Mouse (Mus musculus): ENCODE measurements at regions not wholly inside any gene's neighbourhood (a gene's known extent, or its start where the extent isn't known, plus 50 kb on each side); places are given as distances from the start of the nearest gene placed in this dataset.

GRCm38 (mm10) chr4:53386309-53386708 lies 53.9 kb upstream of the Slc44a1 start:
- Histone ChIP-seq H3K4me2 (ENCODE audit: low read depth, low read length) (no peak overlapping the region), H3K4me1 (replicated peaks; ENCODE audit: control insufficient read depth, insufficient read depth, low read length) (peaks cover 6% of the 10 kb centered on the region), H3K9ac (ENCODE audit: low read length) (no peak overlapping the region), H3K36me3 (ENCODE audit: control insufficient read depth, insufficient read depth, low read length) (no peaks in the 10 kb centered on the region), H3K9me3 (ENCODE audit: control insufficient read depth, low read length) (no peaks in the 10 kb centered on the region), H3K27ac (ENCODE audit: low read length) (no peak overlapping the region), H3K27me3 (ENCODE audit: control insufficient read depth, insufficient read depth, low read depth, low read length) (no peaks in the 10 kb centered on the region), H3K4me3 (ENCODE audit: low read length) (no peak overlapping the region)
- ATAC-seq (ENCODE audit: low read depth) = peak; percentile 15; the same call in 1 of the 2 replicates
- 63% methylated on average over 8 of the region's 8 CpGs for WGBS

DNA sequence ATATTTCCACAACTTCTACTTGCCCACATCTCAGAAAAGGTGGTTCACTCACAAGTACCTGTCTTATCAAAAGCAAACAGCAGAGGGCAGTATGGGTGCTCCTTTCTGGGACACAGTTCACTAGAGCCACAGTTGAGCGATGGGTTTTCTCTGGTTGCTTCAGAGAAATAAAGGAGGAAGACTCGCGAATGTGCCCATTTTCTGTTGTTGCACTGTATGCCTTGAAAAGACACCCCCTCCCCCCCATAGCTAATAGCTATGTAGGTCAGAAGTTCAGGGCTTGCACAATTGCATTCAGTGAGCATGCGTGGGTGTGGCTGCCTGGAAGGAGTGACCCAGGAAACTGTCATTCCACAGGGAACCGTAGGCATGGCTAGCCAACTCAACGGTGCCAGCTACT lies 55.5 kb upstream of the Slc44a1 start:
- Histone ChIP-seq H3K4me3 (ENCODE audit: low read length) (peak overlapping the region; percentile 26), H3K27me3 (ENCODE audit: control insufficient read depth, insufficient read depth, low read depth, low read length) (no peaks in the 10 kb centered on the region), H3K4me1 (replicated peaks; ENCODE audit: control insufficient read depth, insufficient read depth, low read length) (peaks cover 6% of the 10 kb centered on the region), H3K9ac (ENCODE audit: low read length) (no peak overlapping the region), H3K36me3 (ENCODE audit: control insufficient read depth, insufficient read depth, low read length) (no peaks in the 10 kb centered on the region), H3K4me2 (ENCODE audit: low read depth, low read length) (peak overlapping the region; percentile 48), H3K9me3 (ENCODE audit: control insufficient read depth, low read length) (no peaks in the 10 kb centered on the region), H3K27ac (ENCODE audit: low read length) (no peak overlapping the region)
- peak; percentile 74 for ATAC-seq (ENCODE audit: low read depth)
- 13% methylated on average over 6 of the region's 6 CpGs for WGBS

DNA sequence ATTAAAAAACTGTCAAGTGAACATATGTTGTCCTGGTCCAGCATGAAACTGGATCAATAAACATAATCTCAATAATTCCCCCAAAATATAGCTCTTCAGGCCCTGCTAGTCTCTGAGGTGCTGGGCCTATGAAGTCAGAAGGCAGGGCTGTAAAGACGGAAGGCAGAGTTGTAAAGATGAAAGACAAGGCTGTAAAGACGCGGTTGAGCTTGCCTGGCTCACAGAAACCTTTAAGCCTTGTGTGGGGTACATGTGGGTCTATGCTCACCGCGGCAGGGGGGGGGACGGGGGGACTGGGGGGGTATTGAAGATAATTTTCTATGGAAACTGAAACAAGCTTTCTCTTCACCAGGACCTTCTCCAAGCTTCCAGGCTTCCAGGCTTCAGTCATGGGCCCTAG lies 56.1 kb upstream of the Slc44a1 start:
- no peak for ATAC-seq (ENCODE audit: low read depth)
- no peak overlapping the region for H3K27ac ChIP-seq (ENCODE audit: low read length)
- H3K4me1 ChIP-seq (replicated peaks; ENCODE audit: control insufficient read depth, insufficient read depth, low read length) = peaks cover 6% of the 10 kb centered on the region

DNA sequence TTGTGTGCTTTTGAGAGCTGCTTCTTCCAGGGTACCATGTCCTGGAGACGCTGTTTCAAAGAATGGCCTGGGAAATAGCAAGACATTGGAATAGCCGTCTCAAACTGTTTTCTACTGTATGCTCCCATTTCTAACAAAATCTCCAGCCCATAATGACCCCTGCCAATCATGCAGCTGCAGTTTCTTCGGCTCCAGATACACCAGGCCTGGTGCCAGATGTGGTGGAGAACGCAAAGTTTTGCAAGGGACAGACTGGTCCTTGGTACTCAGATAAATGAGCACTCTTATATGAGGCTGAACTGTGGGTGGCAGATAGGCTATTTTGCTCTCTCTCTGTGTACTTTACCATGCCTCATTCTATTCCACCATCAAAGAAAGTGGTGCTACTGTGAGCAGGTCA lies 58.2 kb upstream of the Slc44a1 start:
- no peak for ATAC-seq (ENCODE audit: low read depth)
- H3K9ac ChIP-seq (ENCODE audit: low read length) = no peak overlapping the region
- no peaks in the 10 kb centered on the region for H3K27me3 ChIP-seq (ENCODE audit: control insufficient read depth, insufficient read depth, low read depth, low read length)
- H3K9me3 ChIP-seq (ENCODE audit: control insufficient read depth, low read length) = no peaks in the 10 kb centered on the region
- no peak overlapping the region for H3K4me2 ChIP-seq (ENCODE audit: low read depth, low read length)
- 58% methylated on average over 4 of the region's 4 CpGs for WGBS
- no peaks in the 10 kb centered on the region for H3K36me3 ChIP-seq (ENCODE audit: control insufficient read depth, insufficient read depth, low read length)
- H3K27ac ChIP-seq (ENCODE audit: low read length) = no peak overlapping the region
- H3K4me3 ChIP-seq (ENCODE audit: low read length) = no peak overlapping the region
- H3K4me1 ChIP-seq (replicated peaks; ENCODE audit: control insufficient read depth, insufficient read depth, low read length) = peaks cover 6% of the 10 kb centered on the region

More for the DNA sequence above, 56.1 kb upstream of the Slc44a1 start:
- Histone ChIP-seq H3K4me2 (ENCODE audit: low read depth, low read length) (no peak overlapping the region), H3K4me3 (ENCODE audit: low read length) (no peak overlapping the region), H3K9ac (ENCODE audit: low read length) (no peak overlapping the region), H3K27me3 (ENCODE audit: control insufficient read depth, insufficient read depth, low read depth, low read length) (no peaks in the 10 kb centered on the region), H3K9me3 (ENCODE audit: control insufficient read depth, low read length) (no peaks in the 10 kb centered on the region), H3K36me3 (ENCODE audit: control insufficient read depth, insufficient read depth, low read length) (no peaks in the 10 kb centered on the region)
- WGBS = 80% methylated on average over 6 of the region's 6 CpGs

DNA sequence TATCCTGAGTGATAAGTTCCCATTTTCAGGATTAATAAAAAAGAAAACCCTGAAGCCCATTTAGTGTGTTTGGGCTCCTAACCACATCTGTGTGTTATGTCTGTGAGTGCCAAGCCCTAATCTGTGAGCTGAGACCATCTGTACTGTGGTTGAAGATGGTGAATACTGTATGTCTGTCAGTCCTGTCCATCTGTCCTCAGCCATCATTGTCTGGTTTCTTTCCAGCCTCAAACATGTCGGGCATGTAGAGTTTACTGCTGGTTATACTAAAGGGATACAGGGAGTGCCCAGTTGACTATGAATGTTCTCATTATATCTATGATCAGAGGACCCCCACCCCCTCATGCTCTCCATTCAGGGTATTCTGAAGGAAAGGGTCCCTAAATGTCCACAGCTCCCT lies 60.4 kb upstream of the Slc44a1 start:
- Histone ChIP-seq H3K36me3 (ENCODE audit: control insufficient read depth, insufficient read depth, low read length) (no peaks in the 10 kb centered on the region), H3K27ac (ENCODE audit: low read length) (no peak overlapping the region), H3K4me3 (ENCODE audit: low read length) (no peak overlapping the region), H3K9ac (ENCODE audit: low read length) (no peak overlapping the region), H3K27me3 (ENCODE audit: control insufficient read depth, insufficient read depth, low read depth, low read length) (no peaks in the 10 kb centered on the region), H3K9me3 (ENCODE audit: control insufficient read depth, low read length) (no peaks in the 10 kb centered on the region), H3K4me1 (replicated peaks; ENCODE audit: control insufficient read depth, insufficient read depth, low read length) (peaks cover 1% of the 10 kb centered on the region), H3K4me2 (ENCODE audit: low read depth, low read length) (no peak overlapping the region)
- WGBS = 93% methylated on average over 1 of the region's 1 CpGs
- ATAC-seq (ENCODE audit: low read depth) = no peak

DNA sequence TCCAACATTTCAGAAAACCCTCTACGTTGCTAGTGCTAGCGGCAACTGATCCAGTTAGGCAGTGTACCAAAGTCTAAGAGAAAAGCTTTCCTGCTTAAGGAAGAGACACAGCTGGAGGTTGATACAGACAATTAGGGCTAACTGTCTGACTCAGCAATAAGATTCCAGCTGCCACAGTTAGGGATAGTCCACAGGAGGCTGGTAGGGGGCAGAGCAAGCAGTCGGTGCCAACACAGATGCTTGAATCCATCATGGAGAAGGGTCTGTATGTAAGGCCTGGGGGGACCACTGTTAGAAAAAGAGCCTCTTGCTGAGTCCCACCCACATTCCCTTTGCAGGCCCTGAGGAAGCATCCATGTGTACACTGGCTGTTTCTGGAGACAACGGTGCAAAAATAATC lies 63.2 kb upstream of the Slc44a1 start:
- ATAC-seq (ENCODE audit: low read depth) = peak; percentile 83
- H3K4me1 ChIP-seq (replicated peaks; ENCODE audit: control insufficient read depth, insufficient read depth, low read length) = no peaks in the 10 kb centered on the region
- H3K4me2 ChIP-seq (ENCODE audit: low read depth, low read length) = no peak overlapping the region
- 43% methylated on average over 4 of the region's 4 CpGs for WGBS
- H3K4me3 ChIP-seq (ENCODE audit: low read length) = no peak overlapping the region
- 0 out of 2 replicates have a peak overlapping the region, but pooled peaks have one; percentile 29 for H3K27ac ChIP-seq (ENCODE audit: low read length)
- H3K9ac ChIP-seq (ENCODE audit: low read length) = no peak overlapping the region
- no peaks in the 10 kb centered on the region for H3K36me3 ChIP-seq (ENCODE audit: control insufficient read depth, insufficient read depth, low read length)
- H3K9me3 ChIP-seq (ENCODE audit: control insufficient read depth, low read length) = no peaks in the 10 kb centered on the region
- no peaks in the 10 kb centered on the region for H3K27me3 ChIP-seq (ENCODE audit: control insufficient read depth, insufficient read depth, low read depth, low read length)

DNA sequence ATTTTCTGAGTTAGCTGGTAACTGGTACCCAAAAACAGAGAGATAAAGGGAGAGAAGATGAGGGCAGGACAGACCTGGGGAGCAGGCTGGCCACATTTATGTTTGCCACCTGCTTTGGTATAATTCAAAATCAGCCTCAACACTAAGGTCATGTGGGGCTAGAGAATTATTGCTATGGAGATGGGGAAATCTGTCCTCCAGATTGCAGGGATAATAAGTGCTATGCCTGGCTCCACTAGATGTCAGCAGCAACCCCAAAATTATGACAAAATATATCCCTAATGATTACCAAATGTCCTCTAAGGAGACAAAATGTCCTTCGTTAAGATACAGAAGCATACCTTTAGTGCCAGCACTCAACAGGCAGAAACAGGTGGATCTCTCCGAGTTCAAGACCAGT lies 83.8 kb upstream of the Slc44a1 start:
- no peak overlapping the region for H3K9ac ChIP-seq (ENCODE audit: low read length)

DNA sequence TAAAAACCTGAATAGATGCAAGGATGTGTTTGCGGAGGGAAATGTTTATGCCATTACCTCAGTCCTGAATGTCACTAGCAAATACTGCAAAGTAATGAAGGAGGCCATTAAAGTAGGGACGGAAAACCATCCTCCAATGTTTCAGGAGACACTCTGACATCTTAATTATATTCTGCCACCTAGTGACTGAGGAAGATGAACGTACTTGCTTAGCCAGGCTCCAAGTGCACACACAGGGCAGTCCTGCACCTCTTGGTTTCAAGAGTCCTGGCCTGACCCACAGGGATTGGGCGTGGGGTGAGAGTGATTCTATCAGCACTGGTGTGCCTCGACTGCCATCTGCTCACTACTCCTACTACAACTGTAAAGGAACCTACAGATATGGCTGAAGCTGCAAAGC lies 85.3 kb upstream of the Slc44a1 start:
- H3K36me3 ChIP-seq (ENCODE audit: control insufficient read depth, insufficient read depth, low read length) = no peaks in the 10 kb centered on the region
- H3K4me3 ChIP-seq (ENCODE audit: low read length) = no peak overlapping the region
- H3K4me2 ChIP-seq (ENCODE audit: low read depth, low read length) = no peak overlapping the region
- no peak overlapping the region for H3K27ac ChIP-seq (ENCODE audit: low read length)
- no peaks in the 10 kb centered on the region for H3K9me3 ChIP-seq (ENCODE audit: control insufficient read depth, low read length)
- no peaks in the 10 kb centered on the region for H3K27me3 ChIP-seq (ENCODE audit: control insufficient read depth, insufficient read depth, low read depth, low read length)
- no peak overlapping the region for H3K9ac ChIP-seq (ENCODE audit: low read length)
- no peaks in the 10 kb centered on the region for H3K4me1 ChIP-seq (replicated peaks; ENCODE audit: control insufficient read depth, insufficient read depth, low read length)
- WGBS = 19% methylated on average over 5 of the region's 5 CpGs
- ATAC-seq (ENCODE audit: low read depth) = peak; percentile 43; the same call in 1 of the 2 replicates

More for the DNA sequence above, 83.8 kb upstream of the Slc44a1 start:
- H3K36me3 ChIP-seq (ENCODE audit: control insufficient read depth, insufficient read depth, low read length) = no peaks in the 10 kb centered on the region
- no peak overlapping the region for H3K4me2 ChIP-seq (ENCODE audit: low read depth, low read length)
- ATAC-seq (ENCODE audit: low read depth) = no peak
- WGBS = 69% methylated on average over 2 of the region's 2 CpGs
- H3K27me3 ChIP-seq (ENCODE audit: control insufficient read depth, insufficient read depth, low read depth, low read length) = no peaks in the 10 kb centered on the region
- no peak overlapping the region for H3K27ac ChIP-seq (ENCODE audit: low read length)
- H3K4me3 ChIP-seq (ENCODE audit: low read length) = no peak overlapping the region
- H3K9me3 ChIP-seq (ENCODE audit: control insufficient read depth, low read length) = no peaks in the 10 kb centered on the region
- H3K4me1 ChIP-seq (replicated peaks; ENCODE audit: control insufficient read depth, insufficient read depth, low read length) = no peaks in the 10 kb centered on the region

DNA sequence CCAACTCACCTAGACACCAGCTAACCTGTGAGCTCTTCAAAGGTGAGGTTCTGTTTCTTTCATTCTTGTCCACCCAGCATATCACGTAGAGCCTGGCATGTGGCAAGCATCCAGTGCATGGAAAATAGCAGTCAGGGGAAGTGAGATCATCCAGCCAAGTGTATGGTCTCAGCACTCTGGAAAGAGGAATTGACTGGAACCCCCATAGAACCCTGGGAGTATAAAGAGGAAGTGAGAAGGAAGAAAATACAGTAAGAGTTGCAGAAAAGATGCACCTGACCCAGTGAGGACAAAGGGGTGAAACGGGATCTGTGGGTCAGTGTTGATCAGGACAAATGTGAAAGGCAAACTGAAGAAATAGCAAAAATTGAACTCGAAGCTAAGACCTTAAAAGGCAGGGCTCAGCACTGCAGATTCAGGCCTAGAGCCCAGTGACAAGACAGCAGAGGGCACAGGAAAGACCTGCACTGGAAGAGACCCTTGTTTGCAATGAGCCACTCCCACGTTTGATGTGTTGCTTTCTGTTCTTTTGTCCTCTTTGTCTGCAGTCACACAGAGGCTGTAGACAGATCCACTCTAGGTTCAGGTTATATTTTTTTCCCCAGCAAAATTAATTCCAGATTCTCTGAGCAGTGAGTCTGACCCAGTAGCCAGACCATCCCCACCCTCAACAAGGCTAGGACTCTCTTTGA lies 86.7 kb upstream of the Slc44a1 start:
- Histone ChIP-seq H3K27me3 (ENCODE audit: control insufficient read depth, insufficient read depth, low read depth, low read length) (no peaks in the 10 kb centered on the region), H3K9ac (ENCODE audit: low read length) (no peak overlapping the region), H3K4me1 (replicated peaks; ENCODE audit: control insufficient read depth, insufficient read depth, low read length) (no peaks in the 10 kb centered on the region), H3K27ac (ENCODE audit: low read length) (no peak overlapping the region), H3K4me2 (ENCODE audit: low read depth, low read length) (no peak overlapping the region), H3K9me3 (ENCODE audit: control insufficient read depth, low read length) (no peaks in the 10 kb centered on the region), H3K36me3 (ENCODE audit: control insufficient read depth, insufficient read depth, low read length) (no peaks in the 10 kb centered on the region), H3K4me3 (ENCODE audit: low read length) (no peak overlapping the region)
- 48% methylated on average over 4 of the region's 4 CpGs for WGBS
- no peak; the same call in 1 of the 2 replicates for ATAC-seq (ENCODE audit: low read depth)
